23 mouse cellular contexts compared by ENCODE assay signal in genomic region chr6:146313396-146313795, GRCm38 (mm10).
DNase-seq lines count a peak whose midpoint lies in the region.
"Had no signal": no experiment of that assay in that cellular context is flagged by ENCODE, and none has a peak within 500 bp of the region (broad histone marks: within the 10 kb centered on the region; RNA-seq: fewer than 3 reads in every experiment).

No protein-coding gene starts in this region.

- H3K36me3 ChIP-seq in midbrain, embryonic 10.5 days, result no peaks in the 10 kb centered on the region
- H3K36me3 ChIP-seq: embryonic facial prominence, embryonic 10.5 days; hindbrain, embryonic 13.5 days; intestine, embryonic 15.5 days; stomach, embryonic 15.5 days had no signal

- peak; percentile 8 to 9 for DNase-seq in spleen, postnatal 36 days (ENCODE audit: low spot score in 2 of 2)
- DNase-seq in spleen, adult 18-20 months, result no peak
- DNase-seq in B cell, adult 2 months, result peak; percentile 9 to 22
- peak; percentile 8 for DNase-seq in T-cell, adult 2 months (ENCODE audit: low spot score)
- peak; percentile 10 for DNase-seq in naive thymus-derived CD4-positive, alpha-beta T cell, adult 2 months (ENCODE audit: low read depth)
- DNase-seq in midbrain, embryonic 10.5 days (ENCODE audit: low spot score), result no peak
- no peak for DNase-seq in adrenal gland, adult (ENCODE audit: inconsistent age in 2 of 2, low spot score in 1 of 2)
- DNase-seq in spleen, postnatal 14 days (ENCODE audit: low spot score in 2 of 2), result no peak
- DNase-seq: adrenal gland, postnatal 25 days; cerebellum, adult 11-12 months; cerebellum, postnatal 36 days; gastrocnemius, postnatal 25 days; heart, postnatal 14 days; kidney, adult 9 months; kidney, postnatal 36 days; left cerebral cortex, postnatal 4 days; liver; lung, postnatal 10 days had no signal

- no peak overlapping the region for H3K27ac ChIP-seq in midbrain, embryonic 10.5 days (replicated peaks)
- H3K27ac ChIP-seq: embryonic facial prominence, embryonic 10.5 days; hindbrain, embryonic 13.5 days; intestine, embryonic 15.5 days; stomach, embryonic 15.5 days had no signal

- no peaks in the 10 kb centered on the region for H3K9me3 ChIP-seq in midbrain, embryonic 10.5 days (replicated peaks)
- H3K9me3 ChIP-seq: embryonic facial prominence, embryonic 10.5 days; heart, embryonic 10.5 days; hindbrain, embryonic 13.5 days; intestine, embryonic 15.5 days; stomach, embryonic 15.5 days had no signal

- no peaks in the 10 kb centered on the region for H3K27me3 ChIP-seq in midbrain, embryonic 10.5 days (ENCODE audit: low read depth, poor library complexity, severe bottlenecking)
- H3K27me3 ChIP-seq: hindbrain, embryonic 13.5 days; intestine, embryonic 15.5 days; stomach, embryonic 15.5 days had no signal

- H3K4me3 ChIP-seq in midbrain, embryonic 10.5 days, result no peak overlapping the region
- H3K4me3 ChIP-seq: embryonic facial prominence, embryonic 10.5 days; heart, embryonic 10.5 days; hindbrain, embryonic 13.5 days; intestine, embryonic 15.5 days; stomach, embryonic 15.5 days had no signal

- H3K4me1 ChIP-seq in midbrain, embryonic 10.5 days, result peaks cover 10% of the 10 kb centered on the region
- H3K4me1 ChIP-seq: hindbrain, embryonic 13.5 days; intestine, embryonic 15.5 days; stomach, embryonic 15.5 days had no signal

- 94% methylated on average over 4 of the region's 4 CpGs for WGBS in midbrain, embryonic 10.5 days

Comparison
In these comparisons a context has a peak if more than half of its experiments do, and no peak if none do; other contexts are left out.
1. DNase-seq: peak in spleen, postnatal 36 days (2 of 2), B cell, adult 2 months (2 of 2), T-cell, adult 2 months (single experiment) and naive thymus-derived CD4-positive, alpha-beta T cell, adult 2 months (single experiment); none in spleen, adult 18-20 months (0 of 2), midbrain, embryonic 10.5 days (single experiment), adrenal gland, adult (0 of 2) and spleen, postnatal 14 days (0 of 2).